Mouse (Mus musculus) hindbrain, embryonic 10.5 days (tissue): Measurements from ENCODE around the gene Frrs1l. TPM values are rescaled to one million over a fixed set of nuclear protein-coding genes. Genes with fewer than 3 reads are reported as not detected.
A peak's percentile ranks its signal among the peaks of the same experiment; 100 is the strongest.

Experiments used
- DNase-seq: peaks from one replicate; pipeline ENCODE4 v3.0.0-alpha.2; 2017; ENCODE audit warnings: low spot score
- H3K27ac ChIP-seq: fragments of 300-500 bp; sonication (generic); 2 replicates; pipeline ENCODE4 v1.5.1; 2016; ENCODE audit warnings: mild to moderate bottlenecking, moderate library complexity
- H3K27me3 ChIP-seq: fragments of 300-500 bp; sonication (generic); 2 replicates; pipeline ENCODE4 v1.6.1; 2016; ENCODE audit warnings: mild to moderate bottlenecking; ENCODE audit not compliant: poor library complexity, insufficient read depth, severe bottlenecking
- H3K36me3 ChIP-seq: fragments of 300-500 bp; sonication (generic); 2 replicates; pipeline ENCODE4 v1.6.1; 2016; ENCODE audit warnings: mild to moderate bottlenecking, moderate library complexity
- H3K4me1 ChIP-seq: fragments of 300-500 bp; sonication (generic); replicated peaks from 2 replicates; pipeline ENCODE4 v1.6.1; 2016; ENCODE audit warnings: mild to moderate bottlenecking
- H3K4me3 ChIP-seq: fragments of 300-500 bp; sonication (generic); 2 replicates; pipeline ENCODE4 v1.5.1; 2016; ENCODE audit warnings: mild to moderate bottlenecking, moderate library complexity
- H3K9me3 ChIP-seq: fragments of 300-500 bp; sonication (generic); 2 replicates; pipeline ENCODE4 v1.6.1; 2016; ENCODE audit warnings: mild to moderate bottlenecking, moderate library complexity
- WGBS: fragments of 180-500 bp; shearing (Covaris S2); methylation state at CpG from one replicate; pipeline ENCODE4 v1.1.7; 2016; 5-methylcytosine and 5-hydroxymethylcytosine counted together
- polyA plus RNA-seq: library from polyadenylated mRNA; unstranded; fragments of >200 nt; fragmentation: Nextera tagmentation; extraction: Ambion mirVana; gene quantifications from 2 replicates; pipeline ENCODE4 v1.2.1, GENCODE M21; 2016

Gene Frrs1l
- polyA plus RNA-seq, 1 experiment from 2014 or later: 2.5 TPM

GRCm38 (mm10) chr4:56957518-56957917 lies 32.7 kb downstream of the Frrs1l start:
- H3K36me3 ChIP-seq: no peaks in the 10 kb centered on the region
- WGBS: 59% methylated on average over 9 of the region's 9 CpGs
- DNase-seq: no peak
- no peak overlapping the region for H3K4me3 ChIP-seq
- H3K27me3 ChIP-seq: no peaks in the 10 kb centered on the region
- no peak overlapping the region for H3K27ac ChIP-seq
- no peaks in the 10 kb centered on the region for H3K9me3 ChIP-seq
- H3K4me1 ChIP-seq: 0 out of 2 replicates have a peak, but pooled peaks cover 2% of the 10 kb centered on the region

GRCm38 (mm10) chr4:56953235-56953634 lies 37.0 kb downstream of the Frrs1l start:
- DNase-seq: no peak
- Histone ChIP-seq H3K4me3 (no peak overlapping the region), H3K9me3 (no peaks in the 10 kb centered on the region), H3K4me1 (0 out of 2 replicates have a peak, but pooled peaks cover 2% of the 10 kb centered on the region), H3K27me3 (no peaks in the 10 kb centered on the region), H3K27ac (no peak overlapping the region), H3K36me3 (no peaks in the 10 kb centered on the region)
- WGBS: 65% methylated on average over 6 of the region's 6 CpGs

- Histone ChIP-seq H3K4me3 (no peak overlapping the region), H3K36me3 (no peaks in the 10 kb centered on the region), H3K27me3 (no peaks in the 10 kb centered on the region), H3K27ac (no peak overlapping the region), H3K4me1 (peaks cover 4% of the 10 kb centered on the region; the same call in 1 of the 2 replicates), H3K9me3 (no peaks in the 10 kb centered on the region)
- 85% methylated on average over 3 of the region's 3 CpGs for whole genome bisulfite sequencing
- DNase-seq: no peak
Measured at GRCm38 (mm10) chr4:56951701-56952100, 38.5 kb downstream of the Frrs1l start.

GRCm38 (mm10) chr4:56949494-56949893 lies 40.7 kb downstream of the Frrs1l start:
- Histone ChIP-seq H3K9me3 (no peaks in the 10 kb centered on the region), H3K27ac (no peak overlapping the region), H3K4me3 (no peak overlapping the region), H3K27me3 (no peaks in the 10 kb centered on the region), H3K4me1 (peaks cover 23% of the 10 kb centered on the region), H3K36me3 (no peaks in the 10 kb centered on the region)
- no peak for DNase-seq
- WGBS: 78% methylated on average over 6 of the region's 6 CpGs

GRCm38 (mm10) chr4:56946641-56947640 lies 43.2 kb downstream of the Frrs1l start, which contains the start of gene Tmem245:
TSS of gene Tmem245 (minus strand) at chr4:56947437.
- WGBS: under 1% methylated on average over 107 of the region's 107 CpGs
- H3K4me1 ChIP-seq: peaks cover 46% of the 10 kb centered on the region

GRCm38 (mm10) chr4:56946180-56946579 lies 44.0 kb downstream of the Frrs1l start:
- Histone ChIP-seq H3K4me3 (peak overlapping the region; percentile 81), H3K9me3 (no peaks in the 10 kb centered on the region), H3K4me1 (peaks cover 51% of the 10 kb centered on the region), H3K36me3 (no peaks in the 10 kb centered on the region), H3K27me3 (no peaks in the 10 kb centered on the region), H3K27ac (peak overlapping the region; percentile 96)
- WGBS: 2% methylated on average over 14 of the region's 14 CpGs
- DNase-seq: no peak

More at GRCm38 (mm10) chr4:56946641-56947640, 43.2 kb downstream of the Frrs1l start, which contains the start of gene Tmem245:
- peak within 1 kb of the TSS; percentile 96 for H3K27ac ChIP-seq
- no peaks in the 10 kb centered on the region for H3K9me3 ChIP-seq
- peak within 1 kb of the TSS; percentile 81 for H3K4me3 ChIP-seq
- DNase-seq: peak; percentile 92
- no peaks in the 10 kb centered on the region for H3K36me3 ChIP-seq
- no peaks in the 10 kb centered on the region for H3K27me3 ChIP-seq

GRCm38 (mm10) chr4:56944286-56944685 lies 45.9 kb downstream of the Frrs1l start:
- 75% methylated on average over 4 of the region's 4 CpGs for WGBS
- Histone ChIP-seq H3K9me3 (no peaks in the 10 kb centered on the region), H3K27me3 (no peaks in the 10 kb centered on the region), H3K27ac (no peak overlapping the region), H3K36me3 (no peaks in the 10 kb centered on the region), H3K4me1 (peaks cover 51% of the 10 kb centered on the region), H3K4me3 (no peak overlapping the region)
- DNase-seq: no peak

GRCm38 (mm10) chr4:56943258-56943657 lies 46.9 kb downstream of the Frrs1l start:
- 49% methylated on average over 1 of the region's 1 CpGs for WGBS
- H3K9me3 ChIP-seq: no peaks in the 10 kb centered on the region
- H3K27me3 ChIP-seq: no peaks in the 10 kb centered on the region
- H3K27ac ChIP-seq: no peak overlapping the region
- DNase-seq: no peak
- peaks cover 4% of the 10 kb centered on the region; the same call in 1 of the 2 replicates for H3K36me3 ChIP-seq
- H3K4me1 ChIP-seq: peaks cover 51% of the 10 kb centered on the region
- H3K4me3 ChIP-seq: no peak overlapping the region

- Histone ChIP-seq H3K36me3 (peaks cover 4% of the 10 kb centered on the region; the same call in 1 of the 2 replicates), H3K27me3 (no peaks in the 10 kb centered on the region), H3K4me3 (no peak overlapping the region), H3K4me1 (peaks cover 47% of the 10 kb centered on the region), H3K27ac (no peak overlapping the region), H3K9me3 (no peaks in the 10 kb centered on the region)
- no peak for DNase-seq
- 94% methylated on average over 1 of the region's 1 CpGs for WGBS
Measured at GRCm38 (mm10) chr4:56942567-56942966, 47.6 kb downstream of the Frrs1l start.

- no peak overlapping the region for H3K27ac ChIP-seq
- WGBS: 85% methylated on average over 4 of the region's 4 CpGs
- H3K4me3 ChIP-seq: no peak overlapping the region
- H3K9me3 ChIP-seq: no peaks in the 10 kb centered on the region
- peaks cover 47% of the 10 kb centered on the region for H3K4me1 ChIP-seq
- peaks cover 14% of the 10 kb centered on the region; the same call in 1 of the 2 replicates for H3K36me3 ChIP-seq
- no peak for DNase-seq
- no peaks in the 10 kb centered on the region for H3K27me3 ChIP-seq
Measured at GRCm38 (mm10) chr4:56941481-56941880, 48.7 kb downstream of the Frrs1l start.

- Histone ChIP-seq H3K4me1 (0 out of 2 replicates have a peak, but pooled peaks cover 5% of the 10 kb centered on the region), H3K9me3 (no peaks in the 10 kb centered on the region), H3K4me3 (no peak overlapping the region), H3K27ac (no peak overlapping the region), H3K27me3 (no peaks in the 10 kb centered on the region), H3K36me3 (peaks cover 57% of the 10 kb centered on the region)
- 69% methylated on average over 6 of the region's 6 CpGs for WGBS
- no peak for DNase-seq
Measured at GRCm38 (mm10) chr4:56937136-56937535, 53.1 kb downstream of the Frrs1l start.

- Histone ChIP-seq H3K27me3 (no peaks in the 10 kb centered on the region), H3K9me3 (no peaks in the 10 kb centered on the region), H3K27ac (no peak overlapping the region), H3K36me3 (peaks cover 74% of the 10 kb centered on the region), H3K4me3 (no peak overlapping the region), H3K4me1 (no peaks in the 10 kb centered on the region)
- WGBS: no CpG with 5 or more reads among the region's 1 CpGs
- DNase-seq: no peak
Measured at GRCm38 (mm10) chr4:56935327-56935726, 54.9 kb downstream of the Frrs1l start.

- 91% methylated on average over 4 of the region's 4 CpGs for WGBS
- no peak for DNase-seq
- Histone ChIP-seq H3K4me1 (no peaks in the 10 kb centered on the region), H3K4me3 (no peak overlapping the region), H3K9me3 (no peaks in the 10 kb centered on the region), H3K36me3 (peaks cover 86% of the 10 kb centered on the region), H3K27ac (no peak overlapping the region), H3K27me3 (no peaks in the 10 kb centered on the region)
Measured at GRCm38 (mm10) chr4:56933154-56933553, 57.0 kb downstream of the Frrs1l start.
